Mouse (Mus musculus): ENCODE data around the gene Dcaf7. TPM values are rescaled to one million over a fixed set of nuclear protein-coding genes. Genes with fewer than 3 reads are reported as not detected.
"Not testable (repeated sequence)": the region's sequence is repeated elsewhere in the genome, so short reads cannot be mapped to it uniquely, and the experiment has no call there.

The Dcaf7 gene
- polyA plus RNA-seq, 1 experiment from 2014 or later = 73.4 TPM

GRCm38 (mm10) chr11:106016440-106016839 lies 20.2 kb upstream of the Dcaf7 start:
- Histone ChIP-seq H3K36me3 (no peaks in the 10 kb centered on the region), H3K9ac (no peak overlapping the region), H3K4me3 (no peak overlapping the region), H3K27ac (no peak overlapping the region), H3K9me3 (no peaks in the 10 kb centered on the region), H3K4me1 (peaks cover 23% of the 10 kb centered on the region), H3K27me3 (peaks cover 34% of the 10 kb centered on the region), H3K4me2 (replicated peaks) (no peak overlapping the region)
- WGBS = 68% methylated on average over 5 of the region's 5 CpGs
- no peak for ATAC-seq (ENCODE audit: low FRiP score, low read depth)

DNA sequence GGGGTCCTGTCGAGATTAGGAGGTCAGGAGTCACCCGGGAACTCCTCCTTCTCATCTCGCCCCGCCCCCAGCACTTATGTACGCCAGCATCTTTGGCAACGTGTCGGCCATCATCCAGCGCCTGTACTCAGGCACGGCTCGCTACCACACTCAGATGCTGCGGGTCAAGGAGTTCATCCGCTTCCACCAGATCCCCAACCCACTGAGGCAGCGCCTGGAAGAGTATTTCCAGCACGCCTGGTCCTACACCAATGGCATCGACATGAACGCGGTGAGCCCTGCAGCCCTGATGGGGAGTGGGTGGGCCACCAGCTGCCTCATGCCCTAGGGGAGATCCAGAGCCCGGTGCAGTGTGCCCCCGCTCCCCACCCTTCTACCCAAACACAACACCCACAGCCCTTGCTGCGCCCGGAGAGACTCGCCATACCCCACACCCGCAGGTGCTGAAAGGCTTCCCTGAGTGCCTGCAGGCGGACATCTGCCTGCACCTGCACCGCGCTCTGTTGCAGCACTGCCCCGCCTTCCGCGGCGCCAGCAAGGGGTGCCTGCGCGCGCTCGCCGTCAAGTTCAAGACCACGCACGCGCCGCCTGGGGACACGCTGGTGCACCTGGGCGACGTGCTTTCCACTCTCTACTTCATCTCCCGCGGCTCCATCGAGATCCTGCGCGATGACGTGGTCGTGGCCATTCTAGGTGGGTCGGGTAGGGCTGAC lies 16.5 kb upstream of the Dcaf7 start:
- H3K9ac ChIP-seq = peak overlapping the region; percentile 50; the same call in 1 of the 2 replicates
- H3K4me3 ChIP-seq = peak overlapping the region; percentile 31
- ATAC-seq (ENCODE audit: low FRiP score, low read depth) = no peak
- no peaks in the 10 kb centered on the region for H3K9me3 ChIP-seq
- no peaks in the 10 kb centered on the region for H3K36me3 ChIP-seq
- peak overlapping the region; percentile 62 for H3K4me2 ChIP-seq (replicated peaks)
- H3K27ac ChIP-seq = no peak overlapping the region
- H3K4me1 ChIP-seq = peaks cover 9% of the 10 kb centered on the region
- H3K27me3 ChIP-seq = peaks cover 41% of the 10 kb centered on the region
- WGBS = under 1% methylated on average over 49 of the region's 50 CpGs

DNA sequence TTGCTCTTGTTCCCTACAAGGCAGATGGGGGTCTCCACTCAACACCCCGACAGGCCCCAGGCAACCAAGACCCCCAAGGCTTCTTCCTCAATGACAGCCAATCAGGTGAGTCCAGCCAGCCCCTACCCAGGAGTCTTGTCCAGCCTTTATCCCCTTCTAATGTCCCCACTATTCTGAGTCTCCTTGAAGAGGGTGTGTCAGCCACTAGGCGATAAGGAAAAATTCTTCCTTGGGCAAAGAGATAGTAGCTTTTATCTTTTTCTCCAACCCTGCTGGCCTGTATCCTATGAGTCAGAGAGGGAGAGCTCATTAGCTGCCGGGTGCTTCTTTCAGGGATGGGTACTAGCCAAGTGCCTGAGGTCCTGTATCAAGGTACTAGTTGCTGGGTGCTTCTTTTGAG lies 10.9 kb upstream of the Dcaf7 start:
- no peaks in the 10 kb centered on the region for H3K9me3 ChIP-seq
- 87% methylated on average over 3 of the region's 3 CpGs for WGBS
- no peaks in the 10 kb centered on the region for H3K4me1 ChIP-seq
- H3K4me3 ChIP-seq = no peak overlapping the region
- H3K27me3 ChIP-seq = peaks cover 14% of the 10 kb centered on the region
- H3K9ac ChIP-seq = no peak overlapping the region
- H3K4me2 ChIP-seq (replicated peaks) = no peak overlapping the region
- H3K36me3 ChIP-seq = peaks cover 6% of the 10 kb centered on the region; the same call in 1 of the 2 replicates
- H3K27ac ChIP-seq = no peak overlapping the region
- ATAC-seq (ENCODE audit: low FRiP score, low read depth) = no peak

DNA sequence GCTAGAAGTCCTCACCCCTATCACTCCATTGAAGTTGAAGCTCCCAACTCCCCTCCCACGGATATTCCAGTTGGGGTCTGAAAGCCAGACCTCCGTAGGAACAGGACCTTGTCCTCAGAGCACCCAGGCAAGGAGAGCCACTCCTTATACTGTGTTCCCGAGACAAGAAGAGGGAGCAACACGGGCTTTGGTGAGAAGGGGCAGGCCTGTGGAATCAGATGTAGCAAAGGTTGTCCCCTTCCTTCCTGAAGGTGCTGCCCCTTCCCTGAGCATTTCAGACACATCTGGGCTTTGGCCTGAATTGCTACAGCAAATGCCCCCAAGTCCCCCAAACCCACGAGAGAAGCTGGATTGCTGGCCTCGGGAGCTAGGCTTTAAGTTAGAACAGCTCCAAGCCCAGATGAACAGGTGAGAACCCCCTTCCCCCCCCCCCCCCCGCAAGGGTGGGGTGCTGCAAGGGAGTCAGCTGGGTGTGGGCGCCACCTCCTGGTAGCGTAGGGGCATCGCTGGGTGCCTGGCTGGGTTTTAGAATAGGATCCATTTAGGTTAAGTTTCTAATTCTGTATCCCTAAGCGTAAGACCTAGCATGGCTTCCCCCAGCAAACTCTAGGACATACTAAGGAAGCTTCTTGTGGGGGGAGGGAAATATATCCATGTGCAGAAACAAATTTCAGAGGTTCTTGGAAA lies 10.1 kb upstream of the Dcaf7 start:
- Histone ChIP-seq H3K36me3 (peaks cover 6% of the 10 kb centered on the region; the same call in 1 of the 2 replicates), H3K4me3 (no peak overlapping the region), H3K4me1 (no peaks in the 10 kb centered on the region), H3K9ac (no peak overlapping the region), H3K4me2 (replicated peaks) (no peak overlapping the region), H3K27ac (no peak overlapping the region), H3K9me3 (no peaks in the 10 kb centered on the region), H3K27me3 (peaks cover 6% of the 10 kb centered on the region)
- WGBS = 39% methylated on average over 10 of the region's 11 CpGs
- ATAC-seq (ENCODE audit: low FRiP score, low read depth) = no peak

DNA sequence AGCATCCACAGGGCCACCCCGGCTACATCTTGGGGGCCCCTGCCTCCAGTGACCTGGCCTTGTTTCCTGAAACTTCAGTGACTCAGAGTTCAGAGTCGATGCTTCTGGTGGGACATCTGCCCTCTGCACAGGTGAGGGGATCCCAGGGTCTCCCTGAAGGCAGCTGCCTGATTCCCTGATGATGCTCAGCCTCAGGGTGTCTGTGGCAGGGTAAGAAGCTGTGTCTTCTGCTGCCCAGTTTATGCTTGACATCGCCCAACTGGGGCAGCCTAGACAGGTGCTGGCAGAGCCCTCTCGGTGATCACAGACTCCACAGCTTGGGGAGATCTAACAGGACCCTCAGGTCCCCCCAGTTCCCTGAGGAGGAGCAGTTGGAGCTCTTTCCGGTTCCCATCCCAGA lies 9.1 kb upstream of the Dcaf7 start:
- 89% methylated on average over 5 of the region's 5 CpGs for WGBS
- Histone ChIP-seq H3K4me2 (replicated peaks) (no peak overlapping the region), H3K9me3 (no peaks in the 10 kb centered on the region), H3K4me1 (no peaks in the 10 kb centered on the region), H3K4me3 (no peak overlapping the region), H3K36me3 (peaks cover 6% of the 10 kb centered on the region; the same call in 1 of the 2 replicates), H3K27me3 (no peaks in the 10 kb centered on the region), H3K27ac (no peak overlapping the region), H3K9ac (no peak overlapping the region)
- no peak for ATAC-seq (ENCODE audit: low FRiP score, low read depth)

- not testable (repeated sequence) for ATAC-seq (ENCODE audit: low FRiP score, low read depth)
Measured at GRCm38 (mm10) chr11:106032074-106032473, 4.6 kb upstream of the Dcaf7 start.

DNA sequence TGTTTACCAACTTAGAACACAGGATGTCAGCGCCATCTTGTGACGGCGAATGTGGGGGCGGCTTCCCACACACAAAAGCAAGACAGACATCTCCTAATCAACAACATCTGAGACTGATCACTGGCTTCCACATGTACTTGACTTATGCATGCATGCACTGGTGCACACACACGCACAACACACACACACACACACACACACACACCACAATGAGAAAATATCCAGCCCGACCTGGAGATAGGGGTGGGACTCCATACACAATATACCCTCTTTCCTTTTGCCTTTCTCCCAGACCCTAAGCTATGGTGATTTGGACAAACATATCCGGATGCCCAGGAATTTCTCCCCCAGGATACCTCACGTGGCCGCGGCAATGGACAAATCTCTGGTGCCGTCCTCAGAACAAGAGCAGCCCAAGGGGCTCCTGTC lies 3.2 kb upstream of the Dcaf7 start:
- H3K4me2 ChIP-seq (replicated peaks) = peak overlapping the region; percentile 55
- peak overlapping the region; percentile 27 for H3K4me3 ChIP-seq
- peak overlapping the region; percentile 51 for H3K9ac ChIP-seq
- 24% methylated on average over 11 of the region's 11 CpGs for WGBS
- ATAC-seq (ENCODE audit: low FRiP score, low read depth) = no peak
- H3K9me3 ChIP-seq = no peaks in the 10 kb centered on the region
- peaks cover 20% of the 10 kb centered on the region for H3K4me1 ChIP-seq
- H3K27ac ChIP-seq = peak overlapping the region; percentile 81
- H3K27me3 ChIP-seq = no peaks in the 10 kb centered on the region
- H3K36me3 ChIP-seq = no peaks in the 10 kb centered on the region

More at GRCm38 (mm10) chr11:106032074-106032473, 4.6 kb upstream of the Dcaf7 start:
- Histone ChIP-seq H3K4me3 (peak overlapping the region; percentile 41), H3K9ac (0 out of 2 replicates have a peak overlapping the region, but pooled peaks have one; percentile 53)
- WGBS = 35% methylated on average over 11 of the region's 25 CpGs
- not testable (repeated sequence) for H3K27ac ChIP-seq; H3K9me3 ChIP-seq; H3K4me1 ChIP-seq; H3K36me3 ChIP-seq; H3K4me2 ChIP-seq (replicated peaks); H3K27me3 ChIP-seq

- Histone ChIP-seq H3K27me3 (no peaks in the 10 kb centered on the region), H3K4me1 (peaks cover 25% of the 10 kb centered on the region), H3K36me3 (peaks cover 3% of the 10 kb centered on the region; the same call in 1 of the 2 replicates), H3K4me3 (no peak overlapping the region), H3K9ac (no peak overlapping the region), H3K27ac (no peak overlapping the region), H3K4me2 (replicated peaks) (no peak overlapping the region), H3K9me3 (no peaks in the 10 kb centered on the region)
- WGBS = 85% methylated on average over 9 of the region's 9 CpGs
- ATAC-seq (ENCODE audit: low FRiP score, low read depth) = no peak
Measured at GRCm38 (mm10) chr11:106034986-106035385, 1.7 kb upstream of the Dcaf7 start.

GRCm38 (mm10) chr11:106037418-106037751 lies 713 bp downstream of the Dcaf7 start:
- ATAC-seq (ENCODE audit: low FRiP score, low read depth) = no peak
- H3K9ac ChIP-seq = peak overlapping the region; percentile 95
- peaks cover 25% of the 10 kb centered on the region for H3K4me1 ChIP-seq
- H3K4me2 ChIP-seq (replicated peaks) = peak overlapping the region; percentile 89
- no peaks in the 10 kb centered on the region for H3K9me3 ChIP-seq
- H3K27ac ChIP-seq = peak overlapping the region; percentile 92
- WGBS = 0% methylated on average over 13 of the region's 13 CpGs
- H3K27me3 ChIP-seq = no peaks in the 10 kb centered on the region
- H3K4me3 ChIP-seq = peak overlapping the region; percentile 99
- peaks cover 6% of the 10 kb centered on the region; the same call in 1 of the 2 replicates for H3K36me3 ChIP-seq

- H3K36me3 ChIP-seq = peaks cover 33% of the 10 kb centered on the region
- H3K4me3 ChIP-seq = no peak overlapping the region
- ATAC-seq (ENCODE audit: low FRiP score, low read depth) = no peak
- H3K27ac ChIP-seq = no peak overlapping the region
- no peaks in the 10 kb centered on the region for H3K27me3 ChIP-seq
- no peaks in the 10 kb centered on the region for H3K9me3 ChIP-seq
- H3K4me1 ChIP-seq = no peaks in the 10 kb centered on the region
- no peak overlapping the region for H3K4me2 ChIP-seq (replicated peaks)
- H3K9ac ChIP-seq = no peak overlapping the region
Measured at GRCm38 (mm10) chr11:106044349-106044748, 7.7 kb downstream of the Dcaf7 start.

- Histone ChIP-seq H3K27ac (no peak overlapping the region), H3K36me3 (peaks cover 41% of the 10 kb centered on the region), H3K4me1 (no peaks in the 10 kb centered on the region), H3K9me3 (no peaks in the 10 kb centered on the region), H3K4me3 (no peak overlapping the region), H3K9ac (no peak overlapping the region), H3K4me2 (replicated peaks) (no peak overlapping the region), H3K27me3 (no peaks in the 10 kb centered on the region)
- ATAC-seq (ENCODE audit: low FRiP score, low read depth) = no peak
- whole genome bisulfite sequencing = 94% methylated on average over 1 of the region's 1 CpGs
Measured at GRCm38 (mm10) chr11:106045256-106045655, 8.6 kb downstream of the Dcaf7 start.

DNA sequence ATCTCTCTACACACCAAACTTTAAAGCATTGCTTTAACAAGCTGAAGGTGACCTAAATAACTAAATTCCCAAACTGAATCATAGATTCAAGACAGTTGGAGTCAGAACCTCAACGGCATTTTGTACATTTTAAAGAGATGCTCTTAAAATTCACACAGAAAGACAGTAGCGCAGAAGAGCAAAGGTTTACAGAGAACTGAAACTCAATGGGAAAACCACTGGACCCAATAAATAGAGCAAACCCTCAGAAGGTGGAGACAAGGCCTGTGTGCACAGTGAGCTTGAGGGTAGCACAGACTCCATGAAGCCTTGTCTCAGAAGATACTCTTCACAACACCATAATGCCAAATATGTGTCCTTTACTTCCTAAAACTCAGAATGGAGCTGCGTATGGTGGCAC lies 9.1 kb downstream of the Dcaf7 start:
- Histone ChIP-seq H3K27me3 (no peaks in the 10 kb centered on the region), H3K36me3 (peaks cover 44% of the 10 kb centered on the region), H3K4me1 (no peaks in the 10 kb centered on the region), H3K4me2 (replicated peaks) (no peak overlapping the region), H3K4me3 (no peak overlapping the region), H3K27ac (no peak overlapping the region), H3K9ac (no peak overlapping the region), H3K9me3 (no peaks in the 10 kb centered on the region)
- no peak for ATAC-seq (ENCODE audit: low FRiP score, low read depth)
- 94% methylated on average over 3 of the region's 3 CpGs for WGBS

Measured in limb, embryonic 13.5 days (tissue).